Mouse (Mus musculus) thymus, postnatal 36 days (tissue): ENCODE data around the gene Gm12569.

Source experiments
- DNase-seq, 2 experiments: peaks; one replicate each; pipeline ENCODE4 v3.0.0; 2022; ENCODE audit warnings: mixed read lengths in 2 of 2

The Gm12569 gene

GRCm38 (mm10) chr11:51220308-51220707, at the start of gene Gm12569:
TSS of gene Gm12569 (plus strand) at chr11:51220473.
- no peak for DNase-seq

DNA sequence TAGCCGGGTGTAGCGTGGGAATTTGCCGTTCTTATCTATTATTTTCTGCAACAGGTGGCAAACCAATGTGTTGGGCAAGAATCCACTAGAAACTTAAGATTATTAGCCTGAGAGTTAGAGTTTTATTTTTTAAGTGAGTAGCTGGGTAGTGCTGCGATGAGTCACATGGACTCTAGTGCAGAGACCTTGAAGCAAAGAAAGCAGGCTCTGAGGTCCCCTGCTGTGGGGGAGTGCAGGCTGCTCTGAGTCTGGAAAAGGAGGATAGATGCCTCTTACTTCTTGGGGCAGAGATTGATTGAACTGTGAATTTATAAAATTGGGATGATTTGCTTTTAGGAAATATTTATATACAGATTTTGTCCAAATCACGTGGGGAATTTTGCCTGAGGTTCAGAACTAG, 17.5 kb upstream of the Gm12569 start:
- DNase-seq = no peak

GRCm38 (mm10) chr11:51207758-51208157, 12.5 kb upstream of the Gm12569 start:
- no peak for DNase-seq

DNA sequence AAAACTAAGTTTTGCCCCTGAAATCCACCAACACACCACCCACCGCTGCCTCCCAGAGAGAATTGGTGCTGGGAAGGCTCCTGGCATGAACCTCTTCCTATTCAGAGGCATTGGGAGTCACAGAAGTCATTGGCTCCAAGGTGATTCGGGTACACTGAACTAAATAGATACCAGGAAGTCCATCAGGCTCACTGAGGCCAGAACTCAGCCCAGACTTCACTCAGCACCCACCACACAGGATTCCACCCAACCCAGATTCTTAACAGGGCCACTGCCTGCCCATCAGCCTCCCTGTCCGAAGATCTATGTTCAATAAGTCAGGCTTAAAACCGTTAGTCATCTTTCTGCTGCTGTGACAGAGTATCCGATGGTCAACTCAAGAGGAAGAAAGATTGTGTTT, 8.8 kb upstream of the Gm12569 start:
- DNase-seq = no peak

DNA sequence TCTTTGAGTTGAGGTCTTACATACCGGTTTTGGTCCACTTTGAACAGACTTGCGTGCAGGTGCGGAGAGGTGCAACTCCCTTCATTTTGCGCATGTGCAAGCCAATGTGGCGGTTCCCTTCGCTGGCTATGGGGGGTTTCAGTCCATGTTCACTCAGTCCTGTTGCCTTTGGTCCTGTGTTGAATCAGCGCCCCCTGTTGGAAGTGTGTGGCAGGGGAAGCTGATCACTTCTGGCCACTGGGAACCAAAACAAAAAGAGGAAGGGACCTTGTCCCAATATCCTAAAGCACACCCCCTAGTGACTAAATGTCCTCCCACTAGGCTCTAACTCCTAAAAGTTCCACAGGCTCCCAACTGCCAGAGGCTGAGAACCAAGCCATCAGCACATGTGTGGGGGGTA, 6.3 kb upstream of the Gm12569 start:
- no peak for DNase-seq

DNA sequence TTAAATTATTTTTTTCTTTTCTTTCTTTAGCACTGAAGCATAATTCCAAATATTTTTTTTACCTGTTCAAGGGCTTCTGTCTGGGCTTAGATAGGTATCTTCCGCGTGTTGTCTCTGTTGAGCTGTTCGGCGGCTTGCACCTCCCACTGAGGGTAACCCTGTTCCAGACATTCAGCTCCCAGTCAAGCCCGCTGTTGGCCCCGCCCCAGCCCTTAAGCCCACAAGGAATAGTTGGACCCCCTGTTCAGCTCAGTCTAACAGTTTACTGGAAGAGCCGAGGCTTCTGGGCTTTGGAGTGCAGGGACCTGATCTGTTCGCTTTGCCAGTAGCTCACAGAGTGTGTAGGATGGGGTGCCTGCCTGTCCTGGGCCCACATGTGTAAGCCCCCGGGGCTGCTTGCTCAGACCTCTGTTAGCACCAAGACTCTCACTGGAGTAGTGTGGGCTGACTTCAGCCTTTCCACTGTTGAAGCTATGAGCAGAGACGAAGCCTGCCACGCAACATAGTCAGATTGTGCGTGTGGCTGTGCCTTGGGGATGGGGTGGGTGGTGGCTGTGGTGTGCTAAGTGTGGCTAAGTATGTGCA, 785 bp upstream of the Gm12569 start:
- no peak for DNase-seq

- DNase-seq = no peak
Measured at GRCm38 (mm10) chr11:51227104-51227503, 6.8 kb downstream of the Gm12569 start.

GRCm38 (mm10) chr11:51234626-51235025, 14.4 kb downstream of the Gm12569 start:
- no peak for DNase-seq

DNA sequence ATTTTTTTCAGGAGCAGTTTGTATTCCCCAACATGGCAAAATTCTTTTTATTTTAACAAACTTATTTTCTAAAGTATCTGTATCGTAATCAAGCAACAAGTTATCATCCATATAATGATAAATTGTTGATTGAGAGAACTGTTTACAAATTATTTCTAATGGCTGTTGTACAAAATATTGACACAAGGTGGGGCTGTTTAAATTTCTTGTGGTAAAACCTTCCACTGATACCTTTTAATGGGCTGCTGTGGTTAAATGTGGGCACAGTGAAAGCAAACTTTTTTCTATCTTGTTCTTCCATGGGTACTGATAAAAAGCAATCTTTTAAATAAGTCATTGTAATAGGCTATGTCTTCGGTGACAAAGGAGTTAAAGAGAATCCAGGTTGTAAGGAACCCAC, 22.6 kb downstream of the Gm12569 start:
- DNase-seq = no peak

- DNase-seq = no peak
Measured at GRCm38 (mm10) chr11:51257006-51257405, 36.7 kb downstream of the Gm12569 start.

DNA sequence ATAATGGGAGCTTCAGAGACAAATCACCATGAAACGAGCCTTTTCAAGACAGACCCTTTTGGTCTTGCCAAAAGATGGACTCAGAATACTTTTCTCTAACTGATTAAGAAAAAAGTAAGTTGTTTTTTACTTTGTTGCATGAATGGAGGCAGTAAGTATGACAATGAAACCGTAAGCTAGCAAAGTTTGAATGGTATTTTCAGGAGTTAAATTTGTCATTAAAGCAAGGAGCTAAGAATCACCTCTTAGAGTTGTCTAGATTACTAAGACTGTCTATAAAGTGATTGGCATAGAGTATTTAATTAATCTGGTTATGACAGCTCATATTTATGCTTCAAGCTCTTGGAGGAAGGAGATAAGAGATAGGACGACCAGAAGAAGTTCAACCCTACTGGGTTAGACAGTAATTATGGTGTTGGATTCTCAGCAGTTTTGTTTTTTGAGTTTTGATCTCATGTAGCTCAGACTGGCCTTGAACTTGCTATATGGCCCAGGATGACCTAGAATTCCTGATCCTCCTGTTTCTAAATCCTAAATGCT, 41.5 kb downstream of the Gm12569 start, which contains the start of gene Clk4:
Gene Clk4 (plus strand): TSS at position 51 of the 540 bp plus-strand sequence.
- no peak for DNase-seq

DNA sequence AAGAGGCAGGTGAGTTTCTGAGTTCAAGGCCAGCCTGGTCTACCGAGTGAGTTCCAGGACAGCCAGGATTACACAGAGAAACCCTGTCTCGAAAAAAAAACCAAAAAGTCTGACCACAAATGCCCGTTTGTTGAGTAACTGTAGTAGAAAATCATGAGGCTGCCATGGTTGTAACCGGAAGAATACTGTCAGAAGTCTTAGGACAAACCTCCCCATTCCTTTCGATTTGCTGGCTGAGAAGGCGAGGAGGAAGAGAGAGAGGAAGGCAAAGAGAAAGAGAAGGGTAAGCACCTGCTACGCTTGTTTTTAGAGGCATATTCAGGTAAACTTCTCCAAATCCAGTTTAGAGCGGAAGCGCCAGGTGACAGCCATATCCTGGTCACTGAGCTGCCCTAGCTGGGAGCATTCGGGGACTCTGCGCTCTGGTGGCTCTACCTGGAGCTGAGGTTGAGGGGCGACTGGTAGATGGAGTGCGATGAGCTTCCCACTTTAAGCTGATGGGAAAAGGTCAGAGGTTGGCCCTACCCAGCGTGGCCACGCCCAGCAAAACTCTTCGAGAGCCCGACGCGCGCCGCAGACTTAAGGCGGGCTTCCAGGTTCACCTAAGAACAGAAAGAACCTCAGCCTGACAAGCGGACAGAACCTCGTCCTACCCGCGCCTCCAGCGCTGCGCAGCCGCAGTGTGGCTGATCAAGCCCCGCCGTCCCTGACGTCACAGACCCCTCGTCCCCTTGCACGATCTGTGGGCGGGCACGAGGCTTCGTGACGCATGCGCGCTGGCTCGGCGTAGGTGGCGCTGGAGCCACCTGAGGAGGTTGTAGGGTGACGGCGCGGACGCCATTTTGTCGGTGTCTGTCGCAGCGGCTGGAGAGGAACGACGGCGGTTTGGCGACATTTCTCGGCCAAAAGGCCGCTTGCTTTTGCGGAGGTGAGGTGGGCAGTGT, 42.3 kb downstream of the Gm12569 start, which contains the start of gene BC049762:
Gene BC049762 (minus strand): TSS at position 705 of the 944 bp plus-strand sequence.
- DNase-seq = peak; percentile 99

DNA sequence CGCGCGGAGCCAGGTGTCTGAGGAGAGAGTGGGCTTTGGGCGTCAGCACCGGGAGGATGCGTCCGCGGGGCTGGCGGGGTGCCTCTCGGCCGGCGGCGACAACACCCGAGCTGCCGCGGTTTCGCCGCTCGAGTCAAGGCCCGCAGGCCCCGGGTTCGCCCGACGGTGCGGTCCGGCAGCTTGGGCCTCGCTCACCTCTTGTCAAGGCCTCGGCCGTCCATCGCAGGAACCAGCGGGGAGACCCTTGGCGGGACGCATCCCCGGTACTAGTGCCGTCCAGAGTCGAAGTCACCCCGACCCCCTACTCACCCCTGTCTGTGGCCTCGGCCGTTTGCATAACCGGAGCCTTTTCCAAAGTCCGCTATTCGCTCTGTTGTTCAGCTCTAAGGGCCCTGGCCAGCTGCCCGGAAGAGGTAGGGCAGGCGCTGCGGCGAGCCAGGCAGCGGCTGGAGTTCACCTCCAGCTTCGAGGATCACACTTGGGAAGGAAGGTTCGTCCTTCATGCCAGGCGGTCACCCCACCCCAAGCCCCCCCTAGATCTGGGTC, 43.1 kb downstream of the Gm12569 start:
- no peak for DNase-seq

- DNase-seq = peak; percentile 13 to 35
Measured at GRCm38 (mm10) chr11:51264352-51264751, 44.1 kb downstream of the Gm12569 start.

GRCm38 (mm10) chr11:51265326-51265725, 45.1 kb downstream of the Gm12569 start:
- peak in 1 of 2 experiments; percentile 8 for DNase-seq

- no peak for DNase-seq
Measured at GRCm38 (mm10) chr11:51274418-51274817, 54.1 kb downstream of the Gm12569 start.
